Mouse (Mus musculus) C2C12 (cell line): Measurements from ENCODE around the gene Prss23.

Experiments used
- CEBPB ChIP-seq: IDR thresholded peaks from one replicate; pipeline ENCODE4 v1.6.1; 2011; ENCODE audit warnings: low read depth, mild to moderate bottlenecking, control low read depth, moderate library complexity
- CTCF ChIP-seq: IDR thresholded peaks from one replicate; pipeline ENCODE4 v1.5.1; 2011; ENCODE audit not compliant: control insufficient read depth, insufficient read depth, insufficient read length
- MAX ChIP-seq: IDR thresholded peaks from one replicate; pipeline ENCODE4 v1.6.1; 2011; ENCODE audit warnings: mild to moderate bottlenecking, control low read depth
- MYOG ChIP-seq: IDR thresholded peaks from one replicate; pipeline ENCODE4 v1.6.1; 2011; ENCODE audit not compliant: control insufficient read depth, insufficient read length; ENCODE audit errors: extremely low read depth
- USF1 ChIP-seq: IDR thresholded peaks from one replicate; pipeline ENCODE4 v1.6.1; 2011; ENCODE audit warnings: low read depth, mild to moderate bottlenecking, control low read depth, moderate library complexity

DNA sequence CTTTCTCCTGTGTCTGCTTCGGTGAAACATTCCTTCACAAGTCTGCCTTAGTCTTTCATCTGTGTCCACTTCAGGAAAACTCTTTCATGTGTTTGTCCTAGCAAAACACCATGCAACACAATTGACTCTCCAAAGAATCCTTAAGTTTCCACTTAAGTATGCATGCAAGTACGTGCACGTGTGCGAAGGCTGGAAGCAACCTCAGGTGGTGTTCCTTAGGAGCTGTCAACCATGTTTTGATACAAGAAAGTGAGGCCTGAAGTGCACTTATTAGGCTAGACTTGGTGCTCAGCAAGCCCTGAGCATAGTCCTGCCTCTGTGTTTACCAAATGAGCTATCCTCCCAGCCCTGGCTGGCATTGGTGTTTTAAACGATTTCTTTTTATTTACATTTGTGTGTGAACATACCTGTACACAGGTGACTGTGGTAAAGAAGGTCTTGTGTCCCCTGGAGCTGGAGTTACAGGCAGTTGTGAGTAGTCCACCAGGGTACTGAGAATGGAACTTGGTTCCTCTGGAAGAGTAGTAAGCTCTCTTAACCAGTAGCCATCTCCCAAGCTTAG lies 64.3 kb downstream of the Prss23 start:
- TF ChIP-seq CTCF (no peak), USF1 (no peak), MAX (no peak), MYOG (no peak), CEBPB (no peak)
